Mouse (Mus musculus): ENCODE measurements around the gene Htra2.

- TF ChIP-seq CTCF (IDR thresholded peaks at IDR 0.05) (no peak), EP300 (IDR thresholded peaks at IDR 0.05) (no peak)
Observed at GRCm38 (mm10) chr6:83015749-83016148, 39.3 kb downstream of the Htra2 start.
